Mouse (Mus musculus) G1E (cell line): ENCODE measurements around the gene Kat6b.

ENCODE experiments used
- CTCF ChIP-seq: IDR thresholded peaks from 2 replicates; pipeline ENCODE4 v1.5.1; 2012; ENCODE audit warnings: low read depth, low read length, inconsistent platforms, mixed read lengths
- GATA1 ChIP-seq: IDR thresholded peaks from 2 replicates; pipeline ENCODE4 v1.6.1; 2012; ENCODE audit warnings: borderline replicate concordance, low read length, inconsistent platforms, mixed read lengths
- POLR2AphosphoS5 ChIP-seq: IDR thresholded peaks from 2 replicates; pipeline ENCODE4 v1.6.1; 2012; ENCODE audit warnings: low read depth, low read length, inconsistent platforms; ENCODE audit not compliant: insufficient replicate concordance
- TAL1 ChIP-seq: conservative IDR thresholded peaks from 2 replicates; pipeline ENCODE4 v1.6.1; 2012; ENCODE audit warnings: low read depth, low read length, inconsistent platforms, mixed read lengths

DNA sequence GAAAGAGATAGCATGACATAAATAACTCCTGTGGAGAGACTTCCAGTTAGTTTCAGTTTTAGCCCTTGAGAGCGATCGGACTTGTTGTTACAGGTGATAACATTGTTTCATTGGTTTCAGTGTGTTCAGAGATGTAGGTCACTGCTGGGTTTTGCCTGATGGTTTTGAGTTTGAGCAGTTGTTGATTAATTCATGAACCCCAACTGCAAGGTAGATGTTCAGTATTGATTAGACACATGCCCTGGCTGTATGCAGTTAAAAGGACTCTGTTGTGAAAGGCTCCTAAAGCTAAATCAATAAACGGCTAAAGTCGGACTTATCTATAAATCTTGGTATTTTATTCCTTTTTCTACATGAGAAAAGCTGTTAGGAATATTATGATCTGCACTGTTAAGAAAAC, 109.0 kb downstream of the Kat6b start:
- TF ChIP-seq GATA1 (no peak), CTCF (no peak), TAL1 (no peak), POLR2AphosphoS5 (no peak)
